Mouse (Mus musculus): ENCODE measurements around the gene Mamdc4. TPM values are rescaled to one million over a fixed set of nuclear protein-coding genes. Genes with fewer than 3 reads are reported as not detected.

Gene Mamdc4
- polyA plus RNA-seq, 1 experiment = 1.3 TPM

DNA sequence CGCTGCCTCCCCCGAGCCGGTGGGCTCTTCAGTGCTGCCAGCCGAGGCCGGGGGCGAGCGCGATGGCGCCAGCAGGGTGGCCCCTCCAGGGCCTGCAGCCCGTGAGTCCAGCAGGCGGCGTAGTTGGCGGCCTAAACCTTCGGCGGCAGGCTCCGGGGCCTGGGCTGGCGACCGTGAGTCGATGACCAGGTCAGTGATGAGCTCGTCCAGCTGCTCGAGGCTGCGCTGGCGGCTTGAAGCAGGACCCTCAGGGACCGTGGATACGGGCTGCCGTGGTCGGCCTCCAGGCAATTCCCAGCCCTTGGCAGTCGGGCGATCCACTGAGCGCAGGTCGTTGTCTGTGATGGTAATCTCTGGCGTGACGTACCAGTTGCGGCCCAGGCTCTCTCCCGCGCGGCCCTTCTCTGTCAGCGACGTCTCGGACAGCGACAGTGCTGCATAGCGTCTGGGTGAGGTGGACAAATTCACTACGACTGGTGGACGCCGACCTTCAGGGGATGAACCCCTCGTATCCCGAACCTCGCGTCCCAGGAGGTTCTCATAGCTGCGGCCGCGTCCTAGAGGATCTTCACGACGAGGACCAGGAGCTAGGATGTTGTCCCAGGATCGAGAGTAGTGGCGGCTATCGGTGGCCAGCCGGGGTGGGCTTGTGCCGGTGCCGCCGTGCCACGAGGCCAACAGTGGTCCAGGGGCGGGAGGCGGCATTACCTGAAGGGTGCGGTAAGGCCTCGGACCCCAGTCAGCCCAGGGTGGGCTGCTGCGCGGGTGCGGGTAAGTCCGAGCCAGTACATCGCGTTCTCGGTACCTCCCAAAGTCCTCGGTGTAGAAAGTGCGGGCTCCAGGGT is 3.5 kb upstream of the Mamdc4 start:
- Histone ChIP-seq H3K36me3 (ENCODE audit: control insufficient read depth, insufficient read depth, low read length) (no peaks in the 10 kb centered on the region), H3K27ac (ENCODE audit: insufficient read depth, low read depth, low read length) (no peak overlapping the region), H3K4me1 (ENCODE audit: control insufficient read depth, insufficient read depth, low read length) (peaks cover 10% of the 10 kb centered on the region), H3K4me3 (ENCODE audit: insufficient read depth, low read depth, low read length) (peak overlapping the region; percentile 16; the same call in 1 of the 2 replicates), H3K27me3 (replicated peaks; ENCODE audit: control insufficient read depth, insufficient read depth, low read length) (peaks cover 10% of the 10 kb centered on the region)
- DNase-seq = no peak
- TF ChIP-seq POLR2A (IDR thresholded peaks at IDR 0.05; ENCODE audit: low read depth, low read length) = no peak
- TF ChIP-seq CTCF (conservative IDR thresholded peaks at IDR 0.05; ENCODE audit: insufficient read depth, insufficient read length, low read depth, low read length) = no peak
- WGBS = 5% methylated on average over 75 of the region's 75 CpGs

DNA sequence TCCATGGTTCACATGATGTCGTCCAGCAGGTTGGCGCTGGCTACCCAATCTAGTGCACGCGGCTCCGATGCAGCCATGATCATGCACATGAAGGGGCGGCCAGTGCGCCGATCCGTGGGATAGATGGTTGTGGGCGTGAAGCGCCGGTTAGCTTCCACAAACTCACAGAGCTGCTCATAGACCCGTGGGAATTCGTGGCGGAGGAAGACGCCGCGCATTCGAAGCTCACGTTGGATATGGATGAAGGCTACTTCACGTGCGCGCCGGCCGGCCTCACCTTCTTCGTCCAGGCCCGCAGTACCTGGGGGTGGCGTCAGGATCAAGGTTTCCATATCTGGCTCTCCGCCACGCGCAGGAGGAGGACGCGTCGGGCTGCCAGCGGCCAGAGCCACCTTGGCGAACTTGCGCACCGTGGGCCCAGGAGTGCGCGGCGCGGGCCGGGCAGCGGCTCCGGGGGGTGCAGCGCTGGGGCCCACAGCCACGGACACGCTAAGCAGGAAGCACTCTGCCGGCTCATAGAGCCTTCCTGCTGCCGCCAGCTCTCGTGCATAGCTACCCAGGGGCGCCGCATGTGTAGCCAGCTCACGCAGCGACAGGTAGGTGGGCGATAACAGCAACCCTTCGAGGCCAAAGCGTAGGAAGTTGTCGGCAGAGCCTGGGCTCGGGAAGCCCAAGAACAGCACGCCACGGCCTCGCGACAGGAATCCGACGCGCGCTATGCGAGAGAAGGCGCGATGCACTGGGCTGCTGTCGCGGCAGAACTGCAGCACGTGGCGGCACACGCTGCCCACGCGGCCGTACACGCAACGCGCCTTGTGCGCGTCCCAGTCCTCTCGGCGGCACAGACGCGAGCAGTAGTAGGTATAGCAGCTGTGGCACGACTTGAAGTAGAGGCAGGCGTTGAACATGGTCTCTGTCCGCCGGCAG is 2.6 kb upstream of the Mamdc4 start:
- H3K27ac ChIP-seq (ENCODE audit: insufficient read depth, low read depth, low read length) = no peak overlapping the region
- 20% methylated on average over 92 of the region's 92 CpGs for WGBS
- H3K4me3 ChIP-seq (ENCODE audit: insufficient read depth, low read depth, low read length) = no peak overlapping the region
- no peak for DNase-seq
- TF ChIP-seq CTCF (conservative IDR thresholded peaks at IDR 0.05; ENCODE audit: insufficient read depth, insufficient read length, low read depth, low read length) (no peak), POLR2A (IDR thresholded peaks at IDR 0.05; ENCODE audit: low read depth, low read length) (no peak)
- peaks cover 10% of the 10 kb centered on the region for H3K4me1 ChIP-seq (ENCODE audit: control insufficient read depth, insufficient read depth, low read length)
- H3K27me3 ChIP-seq (replicated peaks; ENCODE audit: control insufficient read depth, insufficient read depth, low read length) = peaks cover 10% of the 10 kb centered on the region
- H3K36me3 ChIP-seq (ENCODE audit: control insufficient read depth, insufficient read depth, low read length) = no peaks in the 10 kb centered on the region

DNA sequence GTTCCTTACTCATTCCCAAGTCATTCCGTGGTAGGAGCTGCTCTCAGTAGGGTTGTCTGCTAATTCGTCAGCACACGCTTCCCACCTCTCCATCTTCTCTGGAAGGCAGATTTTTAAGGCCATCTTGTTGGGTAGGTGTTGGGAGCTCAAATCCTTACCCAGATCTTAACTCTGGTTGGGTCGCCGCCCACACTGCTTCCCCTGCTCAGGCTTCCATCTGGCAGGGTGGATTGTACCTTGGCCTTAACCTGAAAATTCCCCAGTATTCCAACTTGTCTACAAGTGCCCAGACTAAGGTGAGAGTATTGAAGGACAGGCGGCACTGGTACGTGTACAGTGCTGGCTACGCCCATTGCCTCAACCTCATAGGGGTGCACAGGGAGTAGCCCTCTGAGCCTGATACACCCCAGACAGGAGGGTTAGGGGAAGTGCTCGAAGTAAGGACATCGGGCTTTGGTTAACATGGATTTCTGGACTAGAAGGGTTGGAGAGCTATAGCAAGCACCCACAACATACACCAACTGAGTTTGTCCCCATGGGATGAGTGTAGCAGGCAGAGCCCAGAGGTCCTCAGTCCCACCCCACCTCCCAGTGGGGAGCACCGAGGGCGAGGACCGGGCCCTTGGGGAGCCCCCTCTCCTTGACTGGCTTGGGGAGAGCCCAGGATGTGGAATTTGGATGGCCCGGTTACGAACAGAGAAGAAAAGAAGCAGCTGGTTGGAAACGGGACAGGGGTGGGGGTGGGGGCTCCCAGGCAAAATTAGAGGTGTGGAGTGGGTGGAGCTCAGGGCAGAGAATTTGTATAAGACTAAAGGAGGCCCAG is 1.6 kb upstream of the Mamdc4 start:
- H3K4me3 ChIP-seq (ENCODE audit: insufficient read depth, low read depth, low read length) = no peak overlapping the region
- H3K27me3 ChIP-seq (replicated peaks; ENCODE audit: control insufficient read depth, insufficient read depth, low read length) = peaks cover 10% of the 10 kb centered on the region
- H3K36me3 ChIP-seq (ENCODE audit: control insufficient read depth, insufficient read depth, low read length) = no peaks in the 10 kb centered on the region
- H3K27ac ChIP-seq (ENCODE audit: insufficient read depth, low read depth, low read length) = no peak overlapping the region
- H3K4me1 ChIP-seq (ENCODE audit: control insufficient read depth, insufficient read depth, low read length) = peaks cover 8% of the 10 kb centered on the region
- TF ChIP-seq CTCF (conservative IDR thresholded peaks at IDR 0.05; ENCODE audit: insufficient read depth, insufficient read length, low read depth, low read length) = no peak
- TF ChIP-seq POLR2A (IDR thresholded peaks at IDR 0.05; ENCODE audit: low read depth, low read length) = no peak
- WGBS = 80% methylated on average over 16 of the region's 16 CpGs
- DNase-seq = no peak

DNA sequence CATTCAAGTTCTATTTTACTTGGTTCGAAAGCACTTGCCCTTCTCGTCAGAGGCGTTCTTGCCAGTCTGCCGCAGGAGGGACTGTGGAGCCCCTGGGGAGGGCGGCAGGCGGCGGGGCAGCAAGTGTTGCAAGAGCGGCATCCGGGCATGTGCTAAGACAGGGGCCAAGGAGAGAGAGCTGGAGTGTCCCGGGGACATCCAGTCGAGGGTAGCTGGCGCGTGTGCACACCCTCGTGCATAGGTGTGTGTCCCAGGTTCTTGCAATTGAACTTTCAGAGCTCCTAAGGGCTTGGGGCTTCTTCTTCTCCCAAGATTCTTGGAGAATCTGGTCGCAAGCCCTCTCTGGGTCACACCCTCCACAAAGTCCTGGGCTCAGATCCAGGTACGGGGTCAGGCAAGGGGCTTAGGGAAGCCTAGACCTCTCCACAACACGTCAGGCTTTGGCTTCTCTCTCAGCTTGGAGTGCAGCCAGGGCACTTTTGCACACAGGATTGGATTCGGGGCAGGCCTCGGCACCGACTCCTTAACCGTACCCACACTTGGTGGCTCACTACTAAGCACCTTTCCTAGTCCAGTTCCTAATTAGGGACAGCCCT is 885 bp upstream of the Mamdc4 start:
- no peak for DNase-seq
- 11% methylated on average over 21 of the region's 21 CpGs for WGBS
- Histone ChIP-seq H3K4me3 (ENCODE audit: insufficient read depth, low read depth, low read length) (peak overlapping the region; percentile 34; the same call in 1 of the 2 replicates), H3K36me3 (ENCODE audit: control insufficient read depth, insufficient read depth, low read length) (no peaks in the 10 kb centered on the region), H3K4me1 (ENCODE audit: control insufficient read depth, insufficient read depth, low read length) (peaks cover 5% of the 10 kb centered on the region), H3K27ac (ENCODE audit: insufficient read depth, low read depth, low read length) (no peak overlapping the region), H3K27me3 (replicated peaks; ENCODE audit: control insufficient read depth, insufficient read depth, low read length) (peaks cover 10% of the 10 kb centered on the region)
- no peak for TF ChIP-seq POLR2A (IDR thresholded peaks at IDR 0.05; ENCODE audit: low read depth, low read length)
- TF ChIP-seq CTCF (conservative IDR thresholded peaks at IDR 0.05; ENCODE audit: insufficient read depth, insufficient read length, low read depth, low read length) = no peak

DNA sequence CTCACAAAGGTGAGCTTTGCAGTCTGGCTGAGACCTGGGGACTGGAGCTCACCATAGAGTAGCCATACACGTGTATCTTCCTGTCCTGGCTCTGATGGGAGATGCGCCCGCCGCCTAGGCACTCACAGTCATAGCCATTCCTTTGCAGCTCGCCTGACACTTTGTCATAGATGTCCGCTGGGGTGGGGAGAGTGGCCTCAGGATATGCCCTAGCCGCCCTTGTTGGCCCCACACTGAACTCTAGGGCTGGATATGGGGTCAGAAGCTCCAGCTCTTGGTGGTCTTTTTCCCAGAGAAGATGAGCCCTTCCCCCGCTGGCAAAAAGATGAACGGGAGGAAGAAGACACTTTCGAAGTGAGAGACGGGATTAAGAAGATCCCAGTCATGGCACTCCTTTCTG is 509 bp downstream of the Mamdc4 start:
- WGBS = 10% methylated on average over 11 of the region's 11 CpGs
- no peak for TF ChIP-seq POLR2A (IDR thresholded peaks at IDR 0.05; ENCODE audit: low read depth, low read length)
- TF ChIP-seq CTCF (conservative IDR thresholded peaks at IDR 0.05; ENCODE audit: insufficient read depth, insufficient read length, low read depth, low read length) = no peak
- H3K27ac ChIP-seq (ENCODE audit: insufficient read depth, low read depth, low read length) = peak overlapping the region; percentile 8; the same call in 1 of the 2 replicates
- H3K4me1 ChIP-seq (ENCODE audit: control insufficient read depth, insufficient read depth, low read length) = peaks cover 5% of the 10 kb centered on the region
- H3K27me3 ChIP-seq (replicated peaks; ENCODE audit: control insufficient read depth, insufficient read depth, low read length) = peaks cover 7% of the 10 kb centered on the region
- no peaks in the 10 kb centered on the region for H3K36me3 ChIP-seq (ENCODE audit: control insufficient read depth, insufficient read depth, low read length)
- peak overlapping the region; percentile 68 for H3K4me3 ChIP-seq (ENCODE audit: insufficient read depth, low read depth, low read length)
- DNase-seq = no peak

DNA sequence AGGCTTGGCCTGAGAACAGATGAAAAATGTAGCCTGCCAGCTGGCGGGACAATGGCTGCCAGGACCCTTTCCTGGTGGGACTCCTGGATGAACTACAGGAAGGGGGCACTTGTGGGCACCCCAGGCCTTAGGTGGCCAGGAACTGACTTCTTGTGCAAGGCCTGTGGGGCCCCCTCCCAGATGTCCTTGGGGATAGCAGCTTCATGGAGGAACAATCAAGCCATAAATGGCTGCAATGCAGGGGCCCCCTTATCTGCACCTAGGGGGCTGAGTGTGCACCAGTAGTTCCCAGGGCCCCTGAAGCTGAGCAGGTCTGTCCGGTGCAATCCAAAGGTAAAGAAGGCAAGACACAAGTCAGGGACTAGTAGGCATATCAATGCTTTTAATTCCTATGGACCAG is 1.6 kb downstream of the Mamdc4 start:
- peaks cover 4% of the 10 kb centered on the region; the same call in 1 of the 2 replicates for H3K27me3 ChIP-seq (replicated peaks; ENCODE audit: control insufficient read depth, insufficient read depth, low read length)
- no peak overlapping the region for H3K4me3 ChIP-seq (ENCODE audit: insufficient read depth, low read depth, low read length)
- H3K4me1 ChIP-seq (ENCODE audit: control insufficient read depth, insufficient read depth, low read length) = peaks cover 5% of the 10 kb centered on the region

More for the DNA sequence above, 1.6 kb downstream of the Mamdc4 start:
- 86% methylated on average over 2 of the region's 2 CpGs for WGBS
- Histone ChIP-seq H3K36me3 (ENCODE audit: control insufficient read depth, insufficient read depth, low read length) (no peaks in the 10 kb centered on the region), H3K27ac (ENCODE audit: insufficient read depth, low read depth, low read length) (no peak overlapping the region)
- DNase-seq = no peak
- TF ChIP-seq POLR2A (IDR thresholded peaks at IDR 0.05; ENCODE audit: low read depth, low read length) (no peak), CTCF (conservative IDR thresholded peaks at IDR 0.05; ENCODE audit: insufficient read depth, insufficient read length, low read depth, low read length) (no peak)

Data from kidney, adult 2 months (tissue).